Mouse (Mus musculus): ENCODE results near the gene Cd46. TPM values are rescaled to one million over a fixed set of nuclear protein-coding genes. Genes with fewer than 3 reads are reported as not detected.

Cd46 gene
- polyA plus RNA-seq, 1 experiment from 2014 or later: 0.87 TPM

DNA sequence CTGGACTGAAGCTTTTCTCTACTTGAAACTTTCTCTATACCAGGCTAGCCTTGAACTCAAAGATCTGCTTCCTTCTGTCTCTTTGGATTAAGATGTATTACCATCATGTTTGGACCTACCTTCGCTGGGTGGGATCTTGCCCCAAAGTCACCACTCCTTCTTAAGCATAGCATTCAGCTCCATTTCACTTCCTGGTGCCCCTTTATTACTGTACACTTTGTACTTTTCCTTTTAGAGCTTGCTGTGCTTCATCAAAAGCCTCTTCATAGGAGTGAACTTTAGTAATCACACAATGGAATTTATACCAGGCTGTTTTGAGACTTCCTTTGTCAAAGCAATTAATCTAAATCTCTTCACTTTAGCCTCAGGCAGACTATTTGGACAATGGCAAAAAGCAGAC is 6.0 kb upstream of the Cd46 start:
- ATAC-seq (ENCODE audit: low read depth): no peak
- Histone ChIP-seq H3K27ac (ENCODE audit: low read length) (no peak overlapping the region), H3K36me3 (ENCODE audit: control insufficient read depth, insufficient read depth, low read length) (peaks cover 7% of the 10 kb centered on the region; the same call in 1 of the 2 replicates), H3K9ac (ENCODE audit: low read length) (no peak overlapping the region), H3K9me3 (ENCODE audit: control insufficient read depth, low read length) (no peaks in the 10 kb centered on the region), H3K4me3 (ENCODE audit: low read length) (no peak overlapping the region), H3K4me1 (replicated peaks; ENCODE audit: control insufficient read depth, insufficient read depth, low read length) (no peaks in the 10 kb centered on the region), H3K4me2 (ENCODE audit: low read depth, low read length) (no peak overlapping the region), H3K27me3 (ENCODE audit: control insufficient read depth, insufficient read depth, low read depth, low read length) (no peaks in the 10 kb centered on the region)
- WGBS: 95% methylated on average over 1 of the region's 1 CpGs

DNA sequence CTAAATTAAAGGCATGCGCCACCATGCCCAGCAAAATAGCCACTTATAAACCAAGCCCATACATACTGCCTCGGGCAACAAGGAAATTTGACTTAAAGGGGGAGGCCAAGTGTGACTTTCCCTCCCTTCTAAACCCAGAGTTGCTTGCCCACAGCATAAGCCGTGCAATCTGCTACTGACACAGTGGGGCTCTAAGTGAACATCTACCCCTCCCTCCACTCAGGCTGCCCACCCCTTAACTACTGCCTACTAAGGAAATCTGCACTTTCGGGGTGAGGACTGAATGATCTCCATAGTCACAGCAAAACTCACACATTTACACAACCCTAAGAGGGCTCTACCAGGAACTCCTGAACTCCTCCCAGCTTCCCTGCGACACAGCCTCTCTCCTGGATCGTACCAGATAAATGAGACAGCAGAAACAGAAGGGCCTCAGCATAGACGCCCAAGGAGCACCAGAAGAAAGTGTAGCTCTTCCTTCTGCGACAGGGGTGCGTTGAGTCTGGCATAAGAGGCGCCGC is 290 bp downstream of the Cd46 start:
- Histone ChIP-seq H3K9ac (ENCODE audit: low read length) (peak overlapping the region; percentile 59), H3K27ac (ENCODE audit: low read length) (peak overlapping the region; percentile 47; the same call in 1 of the 2 replicates), H3K27me3 (ENCODE audit: control insufficient read depth, insufficient read depth, low read depth, low read length) (no peaks in the 10 kb centered on the region), H3K4me3 (ENCODE audit: low read length) (peak overlapping the region; percentile 47), H3K36me3 (ENCODE audit: control insufficient read depth, insufficient read depth, low read length) (0 out of 2 replicates have a peak, but pooled peaks cover 2% of the 10 kb centered on the region), H3K4me2 (ENCODE audit: low read depth, low read length) (peak overlapping the region; percentile 51), H3K4me1 (replicated peaks; ENCODE audit: control insufficient read depth, insufficient read depth, low read length) (no peaks in the 10 kb centered on the region), H3K9me3 (ENCODE audit: control insufficient read depth, low read length) (no peaks in the 10 kb centered on the region)
- 16% methylated on average over 11 of the region's 11 CpGs for WGBS
- peak; percentile 83 for ATAC-seq (ENCODE audit: low read depth)

- no peak overlapping the region for H3K9ac ChIP-seq (ENCODE audit: low read length)
- H3K9me3 ChIP-seq (ENCODE audit: control insufficient read depth, low read length): no peaks in the 10 kb centered on the region
- H3K27ac ChIP-seq (ENCODE audit: low read length): no peak overlapping the region
- no peaks in the 10 kb centered on the region for H3K36me3 ChIP-seq (ENCODE audit: control insufficient read depth, insufficient read depth, low read length)
- H3K4me1 ChIP-seq (replicated peaks; ENCODE audit: control insufficient read depth, insufficient read depth, low read length): no peaks in the 10 kb centered on the region
- no peak overlapping the region for H3K4me3 ChIP-seq (ENCODE audit: low read length)
- H3K4me2 ChIP-seq (ENCODE audit: low read depth, low read length): no peak overlapping the region
- no peaks in the 10 kb centered on the region for H3K27me3 ChIP-seq (ENCODE audit: control insufficient read depth, insufficient read depth, low read depth, low read length)
- ATAC-seq (ENCODE audit: low read depth): no peak
Measured at GRCm38 (mm10) chr1:195082142-195082541, 9.9 kb downstream of the Cd46 start.

DNA sequence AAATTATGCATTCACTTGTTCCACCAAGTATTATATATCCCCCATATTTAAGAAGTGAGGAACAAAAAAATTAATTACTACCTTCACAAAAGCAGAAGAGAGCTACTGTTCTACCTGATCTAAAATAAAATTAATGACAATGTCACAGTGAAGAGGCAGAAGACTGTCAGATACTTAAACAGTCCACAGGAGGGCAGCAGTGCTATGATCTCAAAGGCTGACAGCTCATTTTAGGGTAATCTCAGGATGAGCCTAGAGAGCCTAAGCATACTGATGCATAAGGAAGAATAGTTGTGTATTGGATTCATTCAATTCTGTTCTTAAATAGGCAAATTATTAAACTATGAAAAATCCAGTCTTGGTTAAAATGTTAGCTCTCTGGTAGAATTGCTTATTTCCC is 51.6 kb downstream of the Cd46 start:
- no peak overlapping the region for H3K4me2 ChIP-seq (ENCODE audit: low read depth, low read length)
- H3K4me3 ChIP-seq (ENCODE audit: low read length): no peak overlapping the region
- no peak overlapping the region for H3K27ac ChIP-seq (ENCODE audit: low read length)
- H3K27me3 ChIP-seq (ENCODE audit: control insufficient read depth, insufficient read depth, low read depth, low read length): no peaks in the 10 kb centered on the region
- H3K36me3 ChIP-seq (ENCODE audit: control insufficient read depth, insufficient read depth, low read length): no peaks in the 10 kb centered on the region
- no peaks in the 10 kb centered on the region for H3K9me3 ChIP-seq (ENCODE audit: control insufficient read depth, low read length)
- no peak for ATAC-seq (ENCODE audit: low read depth)
- no peaks in the 10 kb centered on the region for H3K4me1 ChIP-seq (replicated peaks; ENCODE audit: control insufficient read depth, insufficient read depth, low read length)
- no peak overlapping the region for H3K9ac ChIP-seq (ENCODE audit: low read length)

GRCm38 (mm10) chr1:195038386-195038785 is 53.7 kb downstream of the Cd46 start:
- 37% methylated on average over 1 of the region's 1 CpGs for WGBS
- Histone ChIP-seq H3K9ac (ENCODE audit: low read length) (no peak overlapping the region), H3K9me3 (ENCODE audit: control insufficient read depth, low read length) (no peaks in the 10 kb centered on the region)

GRCm38 (mm10) chr1:195037985-195038384 is 54.1 kb downstream of the Cd46 start:
- WGBS: 79% methylated on average over 1 of the region's 1 CpGs
- H3K36me3 ChIP-seq (ENCODE audit: control insufficient read depth, insufficient read depth, low read length): 0 out of 2 replicates have a peak, but pooled peaks cover 4% of the 10 kb centered on the region
- H3K4me3 ChIP-seq (ENCODE audit: low read length): no peak overlapping the region
- H3K27ac ChIP-seq (ENCODE audit: low read length): no peak overlapping the region
- H3K4me2 ChIP-seq (ENCODE audit: low read depth, low read length): no peak overlapping the region
- H3K4me1 ChIP-seq (replicated peaks; ENCODE audit: control insufficient read depth, insufficient read depth, low read length): no peaks in the 10 kb centered on the region
- no peak overlapping the region for H3K9ac ChIP-seq (ENCODE audit: low read length)
- no peak for ATAC-seq (ENCODE audit: low read depth)
- H3K27me3 ChIP-seq (ENCODE audit: control insufficient read depth, insufficient read depth, low read depth, low read length): no peaks in the 10 kb centered on the region
- H3K9me3 ChIP-seq (ENCODE audit: control insufficient read depth, low read length): no peaks in the 10 kb centered on the region

More at GRCm38 (mm10) chr1:195038386-195038785, 53.7 kb downstream of the Cd46 start:
- Histone ChIP-seq H3K4me3 (ENCODE audit: low read length) (no peak overlapping the region), H3K36me3 (ENCODE audit: control insufficient read depth, insufficient read depth, low read length) (0 out of 2 replicates have a peak, but pooled peaks cover 4% of the 10 kb centered on the region), H3K4me1 (replicated peaks; ENCODE audit: control insufficient read depth, insufficient read depth, low read length) (no peaks in the 10 kb centered on the region), H3K27me3 (ENCODE audit: control insufficient read depth, insufficient read depth, low read depth, low read length) (no peaks in the 10 kb centered on the region), H3K27ac (ENCODE audit: low read length) (no peak overlapping the region), H3K4me2 (ENCODE audit: low read depth, low read length) (no peak overlapping the region)
- no peak for ATAC-seq (ENCODE audit: low read depth)

DNA sequence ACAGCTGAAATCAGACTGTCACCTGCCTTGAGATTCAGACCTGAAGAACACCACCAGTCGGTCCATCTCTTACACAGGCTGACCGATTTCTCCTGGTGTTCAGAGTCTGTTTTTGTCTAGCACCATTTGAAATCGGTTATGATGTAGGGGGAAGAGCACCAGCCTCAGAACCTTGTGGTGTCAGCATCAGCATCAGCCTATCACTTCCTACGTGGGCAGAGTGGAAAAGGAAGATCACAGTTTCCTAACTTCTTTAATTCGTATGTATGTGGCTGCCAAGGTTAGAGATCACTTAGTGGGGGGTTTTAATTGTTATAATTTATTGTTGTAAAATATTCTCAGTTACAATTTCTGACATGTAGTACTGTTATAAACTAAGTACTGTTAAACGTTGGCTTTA is 54.6 kb downstream of the Cd46 start:
- Histone ChIP-seq H3K4me1 (replicated peaks; ENCODE audit: control insufficient read depth, insufficient read depth, low read length) (no peaks in the 10 kb centered on the region), H3K36me3 (ENCODE audit: control insufficient read depth, insufficient read depth, low read length) (0 out of 2 replicates have a peak, but pooled peaks cover 4% of the 10 kb centered on the region), H3K4me3 (ENCODE audit: low read length) (no peak overlapping the region), H3K27me3 (ENCODE audit: control insufficient read depth, insufficient read depth, low read depth, low read length) (no peaks in the 10 kb centered on the region), H3K27ac (ENCODE audit: low read length) (no peak overlapping the region), H3K9me3 (ENCODE audit: control insufficient read depth, low read length) (no peaks in the 10 kb centered on the region), H3K9ac (ENCODE audit: low read length) (no peak overlapping the region), H3K4me2 (ENCODE audit: low read depth, low read length) (no peak overlapping the region)
- WGBS: 77% methylated on average over 6 of the region's 6 CpGs
- no peak for ATAC-seq (ENCODE audit: low read depth)

DNA sequence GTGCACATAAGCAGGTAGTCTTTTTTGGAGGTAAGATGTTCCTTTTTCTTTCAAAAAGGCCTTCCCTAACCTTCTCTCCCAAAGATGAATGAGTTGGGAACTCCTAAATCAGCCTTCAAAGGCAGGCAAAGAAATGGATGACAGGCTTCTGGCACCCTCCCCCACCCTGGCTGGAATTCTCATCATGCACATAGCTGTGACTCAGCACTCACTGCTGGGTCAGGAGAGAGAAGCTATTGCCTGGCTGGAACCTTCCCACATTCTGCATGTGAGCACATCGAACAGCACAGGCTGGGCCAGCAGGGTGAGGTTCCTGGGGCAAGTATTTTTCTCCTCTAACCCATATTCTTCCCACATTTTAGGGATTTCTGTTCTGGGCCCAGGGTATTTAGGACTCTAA is 58.1 kb downstream of the Cd46 start:
- ATAC-seq (ENCODE audit: low read depth): peak; percentile 56; the same call in 1 of the 2 replicates
- H3K9ac ChIP-seq (ENCODE audit: low read length): no peak overlapping the region
- 47% methylated on average over 1 of the region's 1 CpGs for WGBS
- H3K4me2 ChIP-seq (ENCODE audit: low read depth, low read length): no peak overlapping the region
- H3K4me3 ChIP-seq (ENCODE audit: low read length): no peak overlapping the region
- no peaks in the 10 kb centered on the region for H3K9me3 ChIP-seq (ENCODE audit: control insufficient read depth, low read length)
- H3K36me3 ChIP-seq (ENCODE audit: control insufficient read depth, insufficient read depth, low read length): 0 out of 2 replicates have a peak, but pooled peaks cover 4% of the 10 kb centered on the region
- H3K27ac ChIP-seq (ENCODE audit: low read length): no peak overlapping the region
- H3K27me3 ChIP-seq (ENCODE audit: control insufficient read depth, insufficient read depth, low read depth, low read length): no peaks in the 10 kb centered on the region
- no peaks in the 10 kb centered on the region for H3K4me1 ChIP-seq (replicated peaks; ENCODE audit: control insufficient read depth, insufficient read depth, low read length)

- H3K36me3 ChIP-seq (ENCODE audit: control insufficient read depth, insufficient read depth, low read length): 0 out of 2 replicates have a peak, but pooled peaks cover 4% of the 10 kb centered on the region
- H3K9ac ChIP-seq (ENCODE audit: low read length): no peak overlapping the region
- H3K27ac ChIP-seq (ENCODE audit: low read length): no peak overlapping the region
- no peak overlapping the region for H3K4me2 ChIP-seq (ENCODE audit: low read depth, low read length)
- no peaks in the 10 kb centered on the region for H3K9me3 ChIP-seq (ENCODE audit: control insufficient read depth, low read length)
- ATAC-seq (ENCODE audit: low read depth): no peak
- WGBS: 64% methylated on average over 1 of the region's 1 CpGs
- H3K4me1 ChIP-seq (replicated peaks; ENCODE audit: control insufficient read depth, insufficient read depth, low read length): no peaks in the 10 kb centered on the region
- no peaks in the 10 kb centered on the region for H3K27me3 ChIP-seq (ENCODE audit: control insufficient read depth, insufficient read depth, low read depth, low read length)
- no peak overlapping the region for H3K4me3 ChIP-seq (ENCODE audit: low read length)
Measured at GRCm38 (mm10) chr1:195032738-195033137, 59.3 kb downstream of the Cd46 start.

GRCm38 (mm10) chr1:195031786-195032185 is 60.3 kb downstream of the Cd46 start:
- Histone ChIP-seq H3K27ac (ENCODE audit: low read length) (no peak overlapping the region), H3K4me1 (replicated peaks; ENCODE audit: control insufficient read depth, insufficient read depth, low read length) (no peaks in the 10 kb centered on the region), H3K27me3 (ENCODE audit: control insufficient read depth, insufficient read depth, low read depth, low read length) (no peaks in the 10 kb centered on the region), H3K9ac (ENCODE audit: low read length) (no peak overlapping the region), H3K4me2 (ENCODE audit: low read depth, low read length) (no peak overlapping the region), H3K36me3 (ENCODE audit: control insufficient read depth, insufficient read depth, low read length) (0 out of 2 replicates have a peak, but pooled peaks cover 4% of the 10 kb centered on the region), H3K9me3 (ENCODE audit: control insufficient read depth, low read length) (no peaks in the 10 kb centered on the region), H3K4me3 (ENCODE audit: low read length) (no peak overlapping the region)
- ATAC-seq (ENCODE audit: low read depth): no peak

All from lung, embryonic 16.5 days (tissue).